Mouse (Mus musculus): ENCODE results near the gene Heatr4. TPM values are rescaled to one million over a fixed set of nuclear protein-coding genes. Genes with fewer than 3 reads are reported as not detected.

Gene Heatr4
- total and polyA plus RNA-seq, 2 experiments from 2014 or later = 0.05 TPM; not detected in 1

DNA sequence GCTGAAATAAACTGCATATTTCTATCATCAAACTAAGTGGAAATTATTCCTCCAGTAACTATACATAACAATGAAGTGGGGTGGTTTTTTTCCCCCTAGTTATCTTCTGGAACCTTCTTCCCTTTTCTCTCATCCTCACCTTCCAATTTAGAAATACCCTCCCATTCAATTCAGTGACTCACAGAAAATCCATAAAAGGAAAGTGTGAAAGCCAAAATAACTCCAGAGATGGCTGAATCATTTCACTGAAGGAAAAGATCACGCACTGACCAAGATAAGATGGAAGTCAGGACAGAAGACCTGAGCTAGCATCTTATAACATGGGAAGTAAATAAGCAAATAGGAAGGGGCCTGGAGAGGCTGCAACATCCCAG, 61.2 kb downstream of the Heatr4 start:
- ATAC-seq (ENCODE audit: low FRiP score) = no peak
- 88% methylated on average over 1 of the region's 1 CpGs for WGBS

GRCm38 (mm10) chr12:83922724-83923485, 61.7 kb downstream of the Heatr4 start:
- TF ChIP-seq CTCF (IDR thresholded peaks at IDR 0.05) = no peak
- DNase-seq (ENCODE audit: low spot score) (no peak), ATAC-seq (ENCODE audit: low FRiP score) (no peak)
- 34% methylated on average over 8 of the region's 8 CpGs for WGBS
- no peaks in the 10 kb centered on the region for H3K4me1 ChIP-seq (ENCODE audit: insufficient read depth, low read length)
- H3K4me2 ChIP-seq (ENCODE audit: low read depth, low read length, poor library complexity, severe bottlenecking) = peak overlapping the region; percentile 47
- H3K9ac ChIP-seq (replicated peaks; ENCODE audit: low read length, poor library complexity, severe bottlenecking) = no peak overlapping the region
- H3K9me3 ChIP-seq (ENCODE audit: low read length) = no peaks in the 10 kb centered on the region
- H3K27ac ChIP-seq (ENCODE audit: low read depth, low read length) = no peak overlapping the region
- H3K36me3 ChIP-seq (ENCODE audit: insufficient read depth, low read length) = no peaks in the 10 kb centered on the region
- H3K4me3 ChIP-seq (ENCODE audit: low read depth, low read length) = peak overlapping the region; percentile 93
- no peaks in the 10 kb centered on the region for H3K27me3 ChIP-seq (ENCODE audit: insufficient read depth, low read length)

More for the DNA sequence above, 61.2 kb downstream of the Heatr4 start:
- Histone ChIP-seq H3K9me3 (ENCODE audit: low read length) (no peaks in the 10 kb centered on the region), H3K4me1 (ENCODE audit: insufficient read depth, low read length) (no peaks in the 10 kb centered on the region), H3K27me3 (ENCODE audit: insufficient read depth, low read length) (no peaks in the 10 kb centered on the region), H3K36me3 (ENCODE audit: insufficient read depth, low read length) (no peaks in the 10 kb centered on the region), H3K4me3 (ENCODE audit: low read depth, low read length) (no peak overlapping the region), H3K27ac (ENCODE audit: low read depth, low read length) (no peak overlapping the region), H3K4me2 (ENCODE audit: low read depth, low read length, poor library complexity, severe bottlenecking) (no peak overlapping the region), H3K9ac (replicated peaks; ENCODE audit: low read length, poor library complexity, severe bottlenecking) (no peak overlapping the region)
- TF ChIP-seq CTCF (IDR thresholded peaks at IDR 0.05) = no peak
- no peak for DNase-seq (ENCODE audit: low spot score)

DNA sequence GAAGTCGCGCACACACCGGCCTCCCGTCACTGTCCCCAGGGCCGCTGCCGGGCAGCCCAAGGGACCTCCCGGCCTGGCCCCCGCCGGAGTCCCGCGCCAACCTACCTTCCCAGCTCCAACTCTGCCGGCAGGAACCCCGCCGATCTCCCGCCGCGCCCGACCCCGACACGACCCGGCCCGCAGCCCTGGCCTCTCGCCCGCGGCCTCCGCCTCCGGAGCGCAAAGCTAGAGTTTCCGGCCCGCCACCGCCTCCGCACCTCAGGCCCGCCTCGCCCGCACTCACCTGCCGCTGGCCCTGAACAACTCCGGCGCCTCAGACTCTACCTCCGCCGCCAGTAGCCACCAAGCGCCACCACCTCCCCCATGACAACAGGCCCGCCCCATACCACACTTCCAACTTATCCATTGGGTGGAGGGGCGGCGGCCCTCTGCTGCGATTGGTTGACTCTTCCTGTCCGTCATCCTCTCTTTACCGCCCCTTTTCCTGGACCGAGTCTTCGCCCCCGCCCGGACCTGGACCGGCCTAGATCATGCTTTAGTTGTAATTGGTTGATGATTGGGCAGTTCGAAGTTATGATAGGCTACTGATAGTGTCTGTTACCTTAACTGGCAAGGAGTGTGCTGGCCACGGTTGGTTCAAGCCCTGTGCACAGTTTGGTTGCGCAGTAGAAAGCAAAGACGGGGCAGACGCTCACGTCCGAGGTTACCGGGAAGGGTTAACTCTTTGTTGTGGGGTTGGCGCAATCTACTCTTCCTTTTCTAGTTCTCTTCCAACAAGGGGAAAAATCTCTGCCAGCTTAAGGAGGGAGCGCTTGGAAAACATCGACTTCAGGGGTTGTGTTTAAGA, 62.9 kb downstream of the Heatr4 start, which contains the start of gene Numb:
TSS of gene Numb (minus strand) at position 400 of the 847 bp plus-strand sequence.
- DNase-seq (ENCODE audit: low spot score) (peak; percentile 99), ATAC-seq (ENCODE audit: low FRiP score) (peak; percentile 100)
- Histone ChIP-seq H3K27ac (ENCODE audit: low read depth, low read length) (peak within 1 kb of the TSS; percentile 72), H3K27me3 (ENCODE audit: insufficient read depth, low read length) (no peaks in the 10 kb centered on the region), H3K9me3 (ENCODE audit: low read length) (no peaks in the 10 kb centered on the region), H3K36me3 (ENCODE audit: insufficient read depth, low read length) (no peaks in the 10 kb centered on the region), H3K4me1 (ENCODE audit: insufficient read depth, low read length) (no peaks in the 10 kb centered on the region), H3K4me3 (ENCODE audit: low read depth, low read length) (peak within 1 kb of the TSS; percentile 93), H3K4me2 (ENCODE audit: low read depth, low read length, poor library complexity, severe bottlenecking) (peak within 1 kb of the TSS; percentile 94), H3K9ac (replicated peaks; ENCODE audit: low read length, poor library complexity, severe bottlenecking) (peak within 1 kb of the TSS; percentile 59)
- 0 out of 2 replicates have a peak, but pooled peaks have one; percentile 15 for TF ChIP-seq CTCF (IDR thresholded peaks at IDR 0.05)
- under 1% methylated on average over 52 of the region's 63 CpGs for WGBS

- Histone ChIP-seq H3K9me3 (ENCODE audit: low read length) (no peaks in the 10 kb centered on the region), H3K4me1 (ENCODE audit: insufficient read depth, low read length) (no peaks in the 10 kb centered on the region), H3K4me2 (ENCODE audit: low read depth, low read length, poor library complexity, severe bottlenecking) (peak overlapping the region; percentile 94), H3K4me3 (ENCODE audit: low read depth, low read length) (peak overlapping the region; percentile 93), H3K27me3 (ENCODE audit: insufficient read depth, low read length) (no peaks in the 10 kb centered on the region), H3K27ac (ENCODE audit: low read depth, low read length) (peak overlapping the region; percentile 72; the same call in 1 of the 2 replicates), H3K36me3 (ENCODE audit: insufficient read depth, low read length) (no peaks in the 10 kb centered on the region), H3K9ac (replicated peaks; ENCODE audit: low read length, poor library complexity, severe bottlenecking) (peak overlapping the region; percentile 59)
- DNase-seq (ENCODE audit: low spot score) = peak; percentile 14
- ATAC-seq (ENCODE audit: low FRiP score) = peak; percentile 1; the same call in 1 of the 2 replicates
- no peak for TF ChIP-seq CTCF (IDR thresholded peaks at IDR 0.05)
- under 1% methylated on average over 29 of the region's 31 CpGs for WGBS
Observed at GRCm38 (mm10) chr12:83920721-83921441, 63.8 kb downstream of the Heatr4 start.

DNA sequence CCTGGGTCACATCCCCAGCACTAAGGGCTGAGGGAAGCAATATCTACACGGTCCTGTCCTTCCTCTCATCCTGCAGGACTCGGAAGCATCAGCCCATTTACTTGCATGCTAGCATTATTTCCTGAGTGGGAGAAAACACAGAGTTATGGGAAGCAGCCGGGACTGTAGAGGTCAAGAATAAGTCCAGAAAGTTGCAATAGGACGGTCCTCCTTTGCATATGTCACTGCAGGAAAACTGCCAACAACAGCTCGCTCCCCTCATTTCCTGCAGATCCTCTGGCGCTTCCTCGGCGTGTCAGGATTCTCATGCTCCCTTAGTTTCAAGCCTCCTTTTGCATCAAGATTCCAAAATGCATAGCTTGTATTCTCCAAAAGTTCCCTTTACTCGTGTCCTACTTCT, 67.8 kb downstream of the Heatr4 start:
- TF ChIP-seq CTCF (IDR thresholded peaks at IDR 0.05) = no peak
- 84% methylated on average over 9 of the region's 9 CpGs for WGBS
- Histone ChIP-seq H3K36me3 (ENCODE audit: insufficient read depth, low read length) (no peaks in the 10 kb centered on the region), H3K4me3 (ENCODE audit: low read depth, low read length) (no peak overlapping the region), H3K9ac (replicated peaks; ENCODE audit: low read length, poor library complexity, severe bottlenecking) (no peak overlapping the region), H3K4me2 (ENCODE audit: low read depth, low read length, poor library complexity, severe bottlenecking) (no peak overlapping the region), H3K4me1 (ENCODE audit: insufficient read depth, low read length) (no peaks in the 10 kb centered on the region), H3K27ac (ENCODE audit: low read depth, low read length) (no peak overlapping the region), H3K27me3 (ENCODE audit: insufficient read depth, low read length) (no peaks in the 10 kb centered on the region), H3K9me3 (ENCODE audit: low read length) (no peaks in the 10 kb centered on the region)
- ATAC-seq (ENCODE audit: low FRiP score) (no peak), DNase-seq (ENCODE audit: low spot score) (no peak)
